Mouse (Mus musculus) hindbrain, embryonic 12.5 days (tissue): ENCODE measurements around the gene Dpm1. TPM values are rescaled to one million over a fixed set of nuclear protein-coding genes. Genes with fewer than 3 reads are reported as not detected.
A peak's percentile ranks its signal among the peaks of the same experiment; 100 is the strongest.

ENCODE experiments used
- ATAC-seq: fragments of 200-750 bp; cut with Nextera tagmentation; 2 replicates; pipeline ENCODE4 v1.8.0; 2017; ENCODE audit warnings: moderate TSS enrichment; ENCODE audit not compliant: low FRiP score
- H3K27ac ChIP-seq: fragments of 300-500 bp; sonication (generic); 2 replicates; pipeline ENCODE4 v1.5.1; 2016; ENCODE audit warnings: mild to moderate bottlenecking
- H3K27me3 ChIP-seq: fragments of 300-500 bp; sonication (generic); 2 replicates; pipeline ENCODE4 v1.6.1; 2016; ENCODE audit warnings: mild to moderate bottlenecking
- H3K36me3 ChIP-seq: fragments of 300-500 bp; sonication (generic); 2 replicates; pipeline ENCODE4 v1.6.1; 2016; ENCODE audit warnings: mild to moderate bottlenecking
- H3K4me1 ChIP-seq: fragments of 300-500 bp; sonication (generic); 2 replicates; pipeline ENCODE4 v1.6.1; 2016
- H3K4me2 ChIP-seq: fragments of 300-500 bp; sonication (generic); replicated peaks from 2 replicates; pipeline ENCODE4 v1.6.1; 2016; ENCODE audit warnings: mild to moderate bottlenecking
- H3K4me3 ChIP-seq: fragments of 300-500 bp; sonication (generic); 2 replicates; pipeline ENCODE4 v1.5.1; 2016; ENCODE audit warnings: mild to moderate bottlenecking
- H3K9ac ChIP-seq: fragments of 300-500 bp; sonication (generic); 2 replicates; pipeline ENCODE4 v1.6.1; 2016; ENCODE audit warnings: mild to moderate bottlenecking, moderate library complexity
- H3K9me3 ChIP-seq: fragments of 300-500 bp; sonication (generic); replicated peaks from 2 replicates; pipeline ENCODE4 v1.6.1; 2016; ENCODE audit warnings: mild to moderate bottlenecking
- WGBS: fragments of 180-500 bp; shearing (Covaris S2); methylation state at CpG from one replicate; pipeline ENCODE4 v1.1.7; 2016; 5-methylcytosine and 5-hydroxymethylcytosine counted together
- polyA plus RNA-seq: library from polyadenylated mRNA; unstranded; fragments of >200 nt; fragmentation: Nextera tagmentation; extraction: Ambion mirVana; gene quantifications from 2 replicates; pipeline ENCODE4 v1.2.1, GENCODE M21; 2016

Dpm1 gene
- polyA plus RNA-seq, 1 experiment from 2014 or later: 77.2 TPM

- 0 out of 2 replicates have a peak, but pooled peaks have one; percentile 4 for ATAC-seq
- H3K9me3 ChIP-seq: no peaks in the 10 kb centered on the region
- peak overlapping the region; percentile 99 for H3K27ac ChIP-seq
- peaks cover 53% of the 10 kb centered on the region for H3K36me3 ChIP-seq
- H3K4me3 ChIP-seq: no peak overlapping the region
- H3K9ac ChIP-seq: no peak overlapping the region
- 97% methylated on average over 3 of the region's 3 CpGs for WGBS
- H3K4me1 ChIP-seq: peaks cover 23% of the 10 kb centered on the region
- H3K4me2 ChIP-seq: no peak overlapping the region
- no peaks in the 10 kb centered on the region for H3K27me3 ChIP-seq
Measured at GRCm38 (mm10) chr2:168207883-168208282, 22.5 kb downstream of the Dpm1 start.

GRCm38 (mm10) chr2:168206725-168207644 is 23.4 kb downstream of the Dpm1 start, which contains the start of gene Adnp:
Adnp (minus strand) TSS chr2:168207112.
- peak within 1 kb of the TSS; percentile 99 for H3K4me3 ChIP-seq
- WGBS: 1% methylated on average over 57 of the region's 89 CpGs
- H3K9me3 ChIP-seq: no peaks in the 10 kb centered on the region
- H3K4me2 ChIP-seq: peak within 1 kb of the TSS; percentile 73
- peak within 1 kb of the TSS; percentile 100 for H3K9ac ChIP-seq
- H3K27me3 ChIP-seq: no peaks in the 10 kb centered on the region
- H3K27ac ChIP-seq: peak within 1 kb of the TSS; percentile 99
- peak; percentile 92 for ATAC-seq
- H3K36me3 ChIP-seq: peaks cover 44% of the 10 kb centered on the region
- H3K4me1 ChIP-seq: peaks cover 25% of the 10 kb centered on the region

GRCm38 (mm10) chr2:168205681-168206631 is 24.4 kb downstream of the Dpm1 start:
- peak; percentile 33 for ATAC-seq
- Histone ChIP-seq H3K4me1 (peaks cover 32% of the 10 kb centered on the region), H3K9ac (peak overlapping the region; percentile 100), H3K27me3 (no peaks in the 10 kb centered on the region), H3K4me2 (peak overlapping the region; percentile 73), H3K9me3 (no peaks in the 10 kb centered on the region), H3K4me3 (peak overlapping the region; percentile 99), H3K27ac (peak overlapping the region; percentile 99), H3K36me3 (peaks cover 37% of the 10 kb centered on the region)
- under 1% methylated on average over 44 of the region's 49 CpGs for WGBS

GRCm38 (mm10) chr2:168205265-168205664 is 25.1 kb downstream of the Dpm1 start:
- ATAC-seq: 0 out of 2 replicates have a peak, but pooled peaks have one; percentile 16
- Histone ChIP-seq H3K27me3 (no peaks in the 10 kb centered on the region), H3K9me3 (no peaks in the 10 kb centered on the region), H3K9ac (peak overlapping the region; percentile 100), H3K4me3 (peak overlapping the region; percentile 99), H3K4me2 (peak overlapping the region; percentile 73), H3K27ac (peak overlapping the region; percentile 99), H3K4me1 (peaks cover 38% of the 10 kb centered on the region), H3K36me3 (peaks cover 31% of the 10 kb centered on the region)
- 9% methylated on average over 6 of the region's 6 CpGs for WGBS

GRCm38 (mm10) chr2:168204476-168204999 is 25.9 kb downstream of the Dpm1 start:
- H3K4me2 ChIP-seq: peak overlapping the region; percentile 73
- no peak for ATAC-seq
- peaks cover 27% of the 10 kb centered on the region for H3K36me3 ChIP-seq
- no peaks in the 10 kb centered on the region for H3K27me3 ChIP-seq
- H3K9me3 ChIP-seq: no peaks in the 10 kb centered on the region
- H3K9ac ChIP-seq: peak overlapping the region; percentile 28; the same call in 1 of the 2 replicates
- peaks cover 44% of the 10 kb centered on the region for H3K4me1 ChIP-seq
- H3K4me3 ChIP-seq: peak overlapping the region; percentile 99
- H3K27ac ChIP-seq: no peak overlapping the region
- 85% methylated on average over 8 of the region's 8 CpGs for WGBS

- peaks cover 63% of the 10 kb centered on the region for H3K4me1 ChIP-seq
Measured at GRCm38 (mm10) chr2:168200014-168200691, 30.2 kb downstream of the Dpm1 start.

GRCm38 (mm10) chr2:168199476-168199875 is 30.9 kb downstream of the Dpm1 start:
- H3K4me2 ChIP-seq: 0 out of 2 replicates have a peak overlapping the region, but pooled peaks have one; percentile 15
- H3K9me3 ChIP-seq: no peaks in the 10 kb centered on the region
- ATAC-seq: no peak
- 92% methylated on average over 4 of the region's 4 CpGs for WGBS
- peaks cover 24% of the 10 kb centered on the region for H3K36me3 ChIP-seq
- H3K27me3 ChIP-seq: no peaks in the 10 kb centered on the region
- no peak overlapping the region for H3K9ac ChIP-seq
- H3K4me3 ChIP-seq: no peak overlapping the region
- peaks cover 58% of the 10 kb centered on the region for H3K4me1 ChIP-seq
- 0 out of 2 replicates have a peak overlapping the region, but pooled peaks have one; percentile 7 for H3K27ac ChIP-seq

More at GRCm38 (mm10) chr2:168200014-168200691, 30.2 kb downstream of the Dpm1 start:
- H3K9ac ChIP-seq: no peak overlapping the region
- no peaks in the 10 kb centered on the region for H3K9me3 ChIP-seq
- no peak overlapping the region for H3K4me3 ChIP-seq
- no peak overlapping the region for H3K4me2 ChIP-seq
- ATAC-seq: no peak
- 77% methylated on average over 5 of the region's 5 CpGs for WGBS
- H3K36me3 ChIP-seq: peaks cover 25% of the 10 kb centered on the region
- H3K27ac ChIP-seq: no peak overlapping the region
- no peaks in the 10 kb centered on the region for H3K27me3 ChIP-seq

GRCm38 (mm10) chr2:168198421-168198820 is 32.0 kb downstream of the Dpm1 start:
- ATAC-seq: no peak
- Histone ChIP-seq H3K4me2 (no peak overlapping the region; the same call in 1 of the 2 replicates), H3K27ac (no peak overlapping the region), H3K4me1 (peaks cover 51% of the 10 kb centered on the region), H3K4me3 (no peak overlapping the region), H3K9ac (no peak overlapping the region), H3K36me3 (peaks cover 20% of the 10 kb centered on the region), H3K9me3 (no peaks in the 10 kb centered on the region), H3K27me3 (no peaks in the 10 kb centered on the region)
- WGBS: 93% methylated on average over 1 of the region's 1 CpGs

GRCm38 (mm10) chr2:168195721-168196120 is 34.7 kb downstream of the Dpm1 start:
- H3K4me3 ChIP-seq: no peak overlapping the region
- H3K27ac ChIP-seq: no peak overlapping the region
- ATAC-seq: no peak
- no peaks in the 10 kb centered on the region for H3K27me3 ChIP-seq
- H3K4me2 ChIP-seq: no peak overlapping the region
- no peak overlapping the region for H3K9ac ChIP-seq
- WGBS: 38% methylated on average over 2 of the region's 2 CpGs
- H3K4me1 ChIP-seq: peaks cover 53% of the 10 kb centered on the region
- H3K9me3 ChIP-seq: no peaks in the 10 kb centered on the region
- H3K36me3 ChIP-seq: peaks cover 14% of the 10 kb centered on the region; the same call in 1 of the 2 replicates

- Histone ChIP-seq H3K4me3 (no peak overlapping the region), H3K36me3 (peaks cover 12% of the 10 kb centered on the region; the same call in 1 of the 2 replicates), H3K4me2 (no peak overlapping the region), H3K9me3 (no peaks in the 10 kb centered on the region), H3K27me3 (no peaks in the 10 kb centered on the region), H3K4me1 (peaks cover 36% of the 10 kb centered on the region), H3K27ac (no peak overlapping the region), H3K9ac (no peak overlapping the region)
- ATAC-seq: no peak
- 86% methylated on average over 2 of the region's 2 CpGs for WGBS
Measured at GRCm38 (mm10) chr2:168193685-168194084, 36.7 kb downstream of the Dpm1 start.

- no peak for ATAC-seq
- 95% methylated on average over 2 of the region's 2 CpGs for WGBS
Measured at GRCm38 (mm10) chr2:168191856-168192255, 38.5 kb downstream of the Dpm1 start.

More at GRCm38 (mm10) chr2:168191856-168192255, 38.5 kb downstream of the Dpm1 start:
- Histone ChIP-seq H3K27me3 (no peaks in the 10 kb centered on the region), H3K9ac (no peak overlapping the region), H3K9me3 (no peaks in the 10 kb centered on the region), H3K27ac (no peak overlapping the region), H3K36me3 (peaks cover 15% of the 10 kb centered on the region), H3K4me2 (no peak overlapping the region), H3K4me1 (peaks cover 24% of the 10 kb centered on the region), H3K4me3 (no peak overlapping the region)
